Mouse (Mus musculus) frontal cortex, postnatal 36 days (tissue): ENCODE data around the gene Rasgef1c.

ENCODE experiments used
- DNase-seq, 2 experiments: peaks; one replicate each; pipeline ENCODE4 v3.0.0; 2022; ENCODE audit warnings: low spot score in 2 of 2

The Rasgef1c gene

GRCm38 (mm10) chr11:49901659-49902458, at the start of gene Rasgef1c:
Gene Rasgef1c (plus strand): TSS chr11:49901835.
- peak; percentile 75 to 80 for DNase-seq

GRCm38 (mm10) chr11:49855144-49855543, 46.5 kb upstream of the Rasgef1c start:
- no peak for DNase-seq

GRCm38 (mm10) chr11:49861139-49861538, 40.5 kb upstream of the Rasgef1c start:
- no peak for DNase-seq

- DNase-seq, result no peak
Measured at GRCm38 (mm10) chr11:49863926-49864325, 37.7 kb upstream of the Rasgef1c start.

- DNase-seq, result no peak
Measured at GRCm38 (mm10) chr11:49867320-49867719, 34.3 kb upstream of the Rasgef1c start.

- DNase-seq, result no peak
Measured at GRCm38 (mm10) chr11:49869762-49870161, 31.9 kb upstream of the Rasgef1c start.

GRCm38 (mm10) chr11:49871914-49872313, 29.7 kb upstream of the Rasgef1c start:
- no peak for DNase-seq

- DNase-seq, result no peak
Measured at GRCm38 (mm10) chr11:49872779-49873178, 28.9 kb upstream of the Rasgef1c start.

- peak; percentile 45 to 52 for DNase-seq
Measured at GRCm38 (mm10) chr11:49876948-49877817, 24.5 kb upstream of the Rasgef1c start.

- peak in 1 of 2 experiments; percentile 28 for DNase-seq
Measured at GRCm38 (mm10) chr11:49879950-49880642, 21.5 kb upstream of the Rasgef1c start.

- DNase-seq, result no peak
Measured at GRCm38 (mm10) chr11:49883394-49883793, 18.2 kb upstream of the Rasgef1c start.

- no peak for DNase-seq
Measured at GRCm38 (mm10) chr11:49888469-49888868, 13.2 kb upstream of the Rasgef1c start.

- no peak for DNase-seq
Measured at GRCm38 (mm10) chr11:49891993-49892392, 9.6 kb upstream of the Rasgef1c start.

- DNase-seq, result no peak
Measured at GRCm38 (mm10) chr11:49893806-49894205, 7.8 kb upstream of the Rasgef1c start.

GRCm38 (mm10) chr11:49895966-49896590, 5.6 kb upstream of the Rasgef1c start:
- DNase-seq, result no peak

GRCm38 (mm10) chr11:49900043-49900442, 1.6 kb upstream of the Rasgef1c start:
- DNase-seq, result no peak

GRCm38 (mm10) chr11:49900962-49901658, 525 bp upstream of the Rasgef1c start:
- no peak for DNase-seq

- peak; percentile 83 to 85 for DNase-seq
Measured at GRCm38 (mm10) chr11:49903333-49903732, 1.7 kb downstream of the Rasgef1c start.

- no peak for DNase-seq
Measured at GRCm38 (mm10) chr11:49918521-49919180, 17.0 kb downstream of the Rasgef1c start.

- DNase-seq, result no peak
Measured at GRCm38 (mm10) chr11:49919304-49919703, 17.7 kb downstream of the Rasgef1c start.
